Mouse (Mus musculus): ENCODE data around the gene Cyp2c68.
"Not testable (repeated sequence)": the region's sequence is repeated elsewhere in the genome, so short reads cannot be mapped to it uniquely, and the experiment has no call there.

The Cyp2c68 gene

DNA sequence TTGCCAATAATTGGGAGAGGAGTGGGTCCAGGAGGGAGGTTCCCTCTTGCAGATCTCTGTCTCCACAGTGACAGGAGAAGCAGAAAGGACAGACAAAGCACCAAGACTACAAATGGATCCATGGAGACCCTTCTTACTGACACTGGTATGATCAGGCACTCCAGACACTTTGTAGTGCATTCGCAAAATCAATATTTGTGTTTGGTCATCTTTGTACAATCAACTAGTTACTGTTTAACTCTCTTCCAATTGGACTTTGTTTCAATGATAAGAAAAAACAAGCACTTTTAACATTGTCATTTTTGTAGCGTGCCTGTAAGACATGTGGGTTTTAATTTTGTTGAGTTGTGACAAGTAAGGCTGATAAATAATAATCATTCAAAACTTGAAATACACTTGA is at the start of gene Cyp2c68:
Gene Cyp2c68, minus strand, starts transcription at position 135 of the 400 bp plus-strand sequence.
- no peak for DNase-seq (ENCODE audit: low read depth, low spot score)

DNA sequence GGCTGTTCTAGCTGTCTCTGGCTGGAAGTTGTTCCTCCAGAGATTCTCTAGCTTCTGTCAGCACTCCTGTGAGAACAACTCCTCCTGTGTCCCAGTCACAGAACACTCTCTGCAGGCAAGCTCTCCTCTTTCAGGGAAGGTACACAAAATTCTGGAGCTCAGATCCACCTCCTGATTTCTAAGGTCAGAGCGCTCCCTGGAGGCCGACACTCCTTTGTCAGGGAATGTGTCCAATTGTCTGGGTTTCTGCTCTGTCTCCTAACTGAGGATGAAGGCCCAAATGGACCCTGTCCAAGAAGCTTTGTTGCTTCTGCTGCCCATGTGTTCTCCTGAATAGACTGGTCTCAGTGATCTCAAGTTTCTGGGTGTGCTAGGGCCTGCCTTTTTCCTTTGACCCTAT is 44.6 kb upstream of the Cyp2c68 start:
- not testable (repeated sequence) for DNase-seq (ENCODE audit: low read depth, low spot score)

DNA sequence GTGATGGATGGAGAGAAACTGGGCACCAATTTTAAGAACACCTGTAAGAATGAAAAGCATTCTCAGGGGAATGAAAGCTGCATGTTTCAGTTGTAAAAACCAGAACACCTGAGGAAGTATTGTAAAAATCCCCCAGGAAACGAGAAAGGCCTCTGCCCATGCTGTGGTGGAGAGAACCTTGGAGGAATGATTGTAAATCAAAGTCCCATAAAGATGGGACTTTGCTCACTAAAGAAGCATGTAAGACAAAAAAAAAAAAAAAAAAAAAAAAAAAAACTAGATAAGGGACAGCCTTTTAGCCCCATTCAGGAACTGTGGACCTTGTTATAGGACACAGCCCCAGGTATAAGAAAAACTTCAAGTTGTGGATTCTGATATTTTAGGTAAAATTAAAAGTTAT is 4.5 kb upstream of the Cyp2c68 start:
- DNase-seq (ENCODE audit: low read depth, low spot score) = no peak

DNA sequence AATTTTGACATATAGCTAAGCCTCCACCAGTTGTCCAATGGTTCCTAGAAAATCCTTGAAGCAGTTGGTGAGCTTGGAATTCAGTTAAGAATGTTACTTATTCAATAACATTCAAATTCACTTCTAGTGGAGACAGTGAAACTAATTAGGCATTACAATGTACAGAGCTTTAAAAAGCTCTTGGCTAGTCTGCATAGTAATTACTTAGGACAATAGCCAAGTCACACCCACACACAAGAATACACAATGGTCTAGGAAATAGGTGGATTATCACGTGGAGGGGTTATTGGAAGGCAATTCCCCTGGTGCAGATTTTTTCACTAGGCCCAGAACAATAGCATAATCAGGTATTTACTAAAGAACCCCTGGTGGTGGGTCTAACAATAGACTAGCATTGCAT is 3.5 kb upstream of the Cyp2c68 start:
- DNase-seq (ENCODE audit: low read depth, low spot score) = not testable (repeated sequence)

DNA sequence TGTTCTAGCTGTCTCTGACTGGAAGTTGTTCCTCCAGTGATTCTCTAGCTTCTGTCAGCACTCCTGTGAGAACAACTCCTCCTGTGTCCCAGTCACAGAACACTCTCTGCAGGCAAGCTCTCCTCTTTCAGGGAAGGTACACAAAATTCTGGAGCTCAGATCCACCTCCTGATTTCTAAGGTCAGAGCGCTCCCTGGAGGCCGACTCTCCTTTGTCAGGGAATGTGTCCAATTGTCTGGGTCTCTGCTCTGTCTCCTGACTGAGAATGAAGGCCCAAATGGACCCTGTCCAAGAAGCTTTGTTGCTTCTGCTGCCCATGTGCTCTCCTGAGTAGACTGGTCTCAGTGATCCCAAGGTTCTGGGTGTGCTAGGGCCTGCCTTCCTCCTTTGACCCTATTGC is 29.7 kb downstream of the Cyp2c68 start:
- DNase-seq (ENCODE audit: low read depth, low spot score) = not testable (repeated sequence)

DNA sequence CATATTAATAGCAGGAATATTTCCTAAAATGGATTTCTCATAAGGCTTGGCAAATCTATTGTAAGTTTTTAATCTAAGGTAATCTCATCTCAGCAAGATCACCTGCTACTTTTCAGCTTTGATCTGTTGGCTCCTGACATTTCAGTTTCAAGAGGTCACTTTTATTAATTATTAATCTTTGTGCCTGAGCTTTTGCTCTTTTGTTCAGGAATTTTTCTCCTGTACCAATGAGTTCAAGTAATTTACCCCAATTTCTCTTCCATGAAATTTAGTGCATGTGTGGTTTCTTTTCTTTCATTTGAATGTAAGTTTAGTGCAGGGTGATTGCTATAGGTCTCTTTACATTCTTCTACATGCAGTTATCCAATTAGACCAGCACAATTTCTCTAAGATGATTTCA is 75.2 kb downstream of the Cyp2c68 start:
- DNase-seq (ENCODE audit: low read depth, low spot score) = not testable (repeated sequence)

DNA sequence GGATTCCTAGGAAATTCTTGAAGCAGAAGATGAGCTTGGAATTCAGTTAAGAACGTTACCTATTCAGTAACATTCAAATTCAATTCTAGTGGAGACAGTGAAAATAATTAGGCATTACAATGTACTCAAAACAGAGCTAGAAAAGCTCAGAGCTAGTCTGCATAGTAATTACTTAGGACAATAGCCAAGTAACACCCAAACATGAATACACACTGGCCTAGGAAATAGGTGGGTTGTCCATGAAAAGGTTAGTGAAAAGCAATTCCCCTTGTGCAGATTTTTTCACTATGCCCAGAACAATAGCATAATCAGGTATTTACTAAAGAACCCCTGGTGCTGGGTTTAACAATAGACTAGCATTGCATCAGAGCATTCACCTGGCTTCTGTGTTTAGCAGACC is 88.5 kb downstream of the Cyp2c68 start:
- DNase-seq (ENCODE audit: low read depth, low spot score) = no peak

DNA sequence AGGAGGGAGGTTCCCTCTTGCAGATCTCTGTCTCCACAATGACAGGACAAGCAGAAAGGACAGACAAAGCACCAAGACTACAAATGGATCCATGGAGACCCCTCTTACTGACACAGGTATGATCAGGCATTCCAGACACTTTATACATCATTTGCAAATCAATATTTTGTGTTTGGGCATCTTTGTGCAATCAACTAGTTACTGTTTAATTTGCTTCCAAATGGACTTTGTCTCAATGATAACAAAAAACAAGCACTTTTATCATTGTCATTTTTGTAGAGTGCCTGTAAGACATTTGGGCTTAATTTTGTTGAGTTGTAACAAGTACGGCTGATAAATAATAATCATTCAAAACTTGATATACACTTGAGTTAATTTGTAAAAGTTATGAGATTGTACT is 91.9 kb downstream of the Cyp2c68 start, which contains the start of gene Cyp2c67:
Gene Cyp2c67, minus strand, starts transcription at position 114 of the 400 bp plus-strand sequence.
- DNase-seq (ENCODE audit: low read depth, low spot score) = no peak

DNA sequence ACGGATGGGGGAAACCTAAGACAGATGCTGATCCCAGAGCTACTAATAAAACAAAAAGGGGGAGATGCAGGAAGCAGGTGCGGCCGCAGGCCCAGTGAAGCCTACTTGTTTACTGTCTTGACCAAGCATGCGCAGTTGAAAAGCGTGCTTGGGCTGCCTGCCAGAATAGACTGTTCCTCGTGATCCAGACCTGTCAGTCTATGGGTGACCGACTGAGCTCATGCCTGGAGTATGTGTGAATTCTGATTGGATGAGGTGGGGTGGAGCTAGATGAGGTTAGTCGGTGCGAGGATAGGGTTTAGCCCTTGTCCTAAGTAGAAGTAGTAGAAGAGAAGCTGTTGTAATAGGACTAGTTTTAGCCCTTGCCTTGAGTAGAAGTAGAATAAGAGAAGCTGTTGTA is 93.3 kb downstream of the Cyp2c68 start:
- no peak for DNase-seq (ENCODE audit: low read depth, low spot score)

DNA sequence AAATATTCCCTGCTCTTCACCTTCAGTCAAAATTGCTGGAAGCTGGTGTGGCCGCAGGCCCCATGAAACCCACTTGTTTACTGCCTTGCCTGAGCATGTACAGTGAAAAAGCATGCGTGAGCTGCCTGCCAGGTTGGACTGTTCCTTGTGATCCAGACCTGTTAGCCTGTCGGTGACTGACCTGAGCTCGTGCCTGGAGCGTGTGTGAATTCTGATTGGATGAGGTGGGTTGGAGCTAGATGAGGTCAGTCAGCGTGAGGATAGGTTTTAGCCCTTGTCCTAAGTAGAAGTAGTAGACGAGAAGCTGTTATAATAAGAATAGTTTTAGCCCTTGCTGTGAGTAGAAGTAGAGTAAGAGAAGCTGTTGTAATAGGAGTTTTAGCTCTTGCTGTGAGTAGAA is 96.3 kb downstream of the Cyp2c68 start:
- not testable (repeated sequence) for DNase-seq (ENCODE audit: low read depth, low spot score)

Measured in c-Kit-negative CD71-positive TER-119-positive erythroid progenitor cells, embryonic 14.5 days (primary cell).